Mouse (Mus musculus): ENCODE measurements around the gene Slx4ip. TPM values are rescaled to one million over a fixed set of nuclear protein-coding genes. Genes with fewer than 3 reads are reported as not detected.

Slx4ip gene
- polyA plus RNA-seq, 1 experiment: 0.68 TPM

- no peaks in the 10 kb centered on the region for H3K27me3 ChIP-seq (ENCODE audit: control insufficient read depth, insufficient read depth, low read length)
- H3K27ac ChIP-seq (ENCODE audit: insufficient read depth, low read length): no peak overlapping the region
- TF ChIP-seq POLR2A (IDR thresholded peaks at IDR 0.05; ENCODE audit: low read depth, low read length) (no peak), CTCF (IDR thresholded peaks at IDR 0.05; ENCODE audit: extremely low read depth, insufficient read depth, insufficient read length, insufficient replicate concordance) (no peak)
- H3K36me3 ChIP-seq (ENCODE audit: control insufficient read depth, insufficient read depth, low read length): no peaks in the 10 kb centered on the region
- WGBS: 90% methylated on average over 14 of the region's 14 CpGs
- DNase-seq (ENCODE audit: low read depth in 1 of 2, low spot score in 2 of 2): no peak
- H3K4me1 ChIP-seq (ENCODE audit: control insufficient read depth, insufficient read depth, insufficient read length): no peaks in the 10 kb centered on the region
- no peak overlapping the region for H3K4me3 ChIP-seq (ENCODE audit: extremely low read depth, insufficient read depth, insufficient read length)
Measured at GRCm38 (mm10) chr2:137086621-137087395, 195.8 kb downstream of the Slx4ip start.

DNA sequence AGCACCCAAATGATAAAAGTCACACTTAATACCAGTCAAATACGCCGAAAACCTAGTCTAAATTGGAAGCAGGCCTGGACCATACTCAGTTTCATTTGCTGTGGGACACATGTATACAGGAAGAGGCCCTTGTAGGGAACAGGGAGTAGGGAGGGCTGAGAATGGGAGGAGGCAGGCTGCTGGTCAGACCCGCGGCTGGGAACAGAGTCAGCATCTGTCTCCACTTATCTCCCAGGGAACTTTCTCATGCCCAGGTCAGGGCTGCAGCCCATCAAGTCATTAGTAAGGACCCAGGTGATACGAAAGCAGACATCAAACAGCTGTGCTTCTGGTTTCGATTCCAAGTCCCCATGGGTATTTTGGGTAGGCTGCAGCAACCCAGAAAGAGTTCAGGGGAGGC is 196.7 kb downstream of the Slx4ip start:
- TF ChIP-seq POLR2A (IDR thresholded peaks at IDR 0.05; ENCODE audit: low read depth, low read length) (no peak), CTCF (IDR thresholded peaks at IDR 0.05; ENCODE audit: extremely low read depth, insufficient read depth, insufficient read length, insufficient replicate concordance) (no peak)
- DNase-seq (ENCODE audit: low read depth in 1 of 2, low spot score in 2 of 2): no peak
- no peaks in the 10 kb centered on the region for H3K36me3 ChIP-seq (ENCODE audit: control insufficient read depth, insufficient read depth, low read length)

GRCm38 (mm10) chr2:137091766-137092522 is 200.9 kb downstream of the Slx4ip start:
- H3K4me1 ChIP-seq (ENCODE audit: control insufficient read depth, insufficient read depth, insufficient read length): no peaks in the 10 kb centered on the region
- DNase-seq (ENCODE audit: low read depth in 1 of 2, low spot score in 2 of 2): no peak
- no peaks in the 10 kb centered on the region for H3K27me3 ChIP-seq (ENCODE audit: control insufficient read depth, insufficient read depth, low read length)
- H3K27ac ChIP-seq (ENCODE audit: insufficient read depth, low read length): no peak overlapping the region
- H3K36me3 ChIP-seq (ENCODE audit: control insufficient read depth, insufficient read depth, low read length): no peaks in the 10 kb centered on the region
- H3K4me3 ChIP-seq (ENCODE audit: extremely low read depth, insufficient read depth, insufficient read length): no peak overlapping the region
- no peak for TF ChIP-seq CTCF (IDR thresholded peaks at IDR 0.05; ENCODE audit: extremely low read depth, insufficient read depth, insufficient read length, insufficient replicate concordance)
- TF ChIP-seq POLR2A (IDR thresholded peaks at IDR 0.05; ENCODE audit: low read depth, low read length): no peak
- WGBS: 84% methylated on average over 11 of the region's 11 CpGs

More for the DNA sequence above, 196.7 kb downstream of the Slx4ip start:
- 75% methylated on average over 6 of the region's 6 CpGs for WGBS
- Histone ChIP-seq H3K27me3 (ENCODE audit: control insufficient read depth, insufficient read depth, low read length) (no peaks in the 10 kb centered on the region), H3K4me3 (ENCODE audit: extremely low read depth, insufficient read depth, insufficient read length) (no peak overlapping the region), H3K27ac (ENCODE audit: insufficient read depth, low read length) (no peak overlapping the region), H3K4me1 (ENCODE audit: control insufficient read depth, insufficient read depth, insufficient read length) (no peaks in the 10 kb centered on the region)

GRCm38 (mm10) chr2:137092523-137093297 is 201.7 kb downstream of the Slx4ip start:
- TF ChIP-seq POLR2A (IDR thresholded peaks at IDR 0.05; ENCODE audit: low read depth, low read length): no peak
- H3K4me1 ChIP-seq (ENCODE audit: control insufficient read depth, insufficient read depth, insufficient read length): no peaks in the 10 kb centered on the region
- H3K27ac ChIP-seq (ENCODE audit: insufficient read depth, low read length): no peak overlapping the region
- no peaks in the 10 kb centered on the region for H3K36me3 ChIP-seq (ENCODE audit: control insufficient read depth, insufficient read depth, low read length)
- no peak overlapping the region for H3K4me3 ChIP-seq (ENCODE audit: extremely low read depth, insufficient read depth, insufficient read length)
- no peaks in the 10 kb centered on the region for H3K27me3 ChIP-seq (ENCODE audit: control insufficient read depth, insufficient read depth, low read length)
- 79% methylated on average over 10 of the region's 10 CpGs for WGBS
- no peak for DNase-seq (ENCODE audit: low read depth in 1 of 2, low spot score in 2 of 2)

DNA sequence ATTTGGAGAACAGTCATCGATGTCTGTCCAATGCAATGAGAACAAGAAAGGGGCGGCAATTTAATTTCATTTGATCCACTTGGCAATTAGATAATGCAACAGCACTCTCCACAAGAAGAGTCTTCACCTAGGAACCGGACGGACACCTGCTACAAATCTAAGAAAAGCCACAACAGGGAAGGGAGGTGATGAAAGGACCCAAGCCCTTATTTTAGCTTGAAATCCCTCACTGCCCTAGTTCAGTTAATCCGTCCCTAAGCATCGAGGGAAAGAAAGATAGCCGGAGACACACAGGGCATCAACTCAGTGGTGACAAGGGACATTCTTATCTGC is 202.2 kb downstream of the Slx4ip start:
- 94% methylated on average over 7 of the region's 7 CpGs for WGBS
- Histone ChIP-seq H3K27ac (ENCODE audit: insufficient read depth, low read length) (no peak overlapping the region), H3K36me3 (ENCODE audit: control insufficient read depth, insufficient read depth, low read length) (no peaks in the 10 kb centered on the region), H3K4me3 (ENCODE audit: extremely low read depth, insufficient read depth, insufficient read length) (no peak overlapping the region), H3K4me1 (ENCODE audit: control insufficient read depth, insufficient read depth, insufficient read length) (no peaks in the 10 kb centered on the region), H3K27me3 (ENCODE audit: control insufficient read depth, insufficient read depth, low read length) (no peaks in the 10 kb centered on the region)
- TF ChIP-seq CTCF (IDR thresholded peaks at IDR 0.05; ENCODE audit: extremely low read depth, insufficient read depth, insufficient read length, insufficient replicate concordance) (no peak), POLR2A (IDR thresholded peaks at IDR 0.05; ENCODE audit: low read depth, low read length) (no peak)
- DNase-seq (ENCODE audit: low read depth in 1 of 2, low spot score in 2 of 2): no peak

GRCm38 (mm10) chr2:137094301-137094700 is 203.3 kb downstream of the Slx4ip start:
- Histone ChIP-seq H3K27me3 (ENCODE audit: control insufficient read depth, insufficient read depth, low read length) (no peaks in the 10 kb centered on the region), H3K4me3 (ENCODE audit: extremely low read depth, insufficient read depth, insufficient read length) (no peak overlapping the region), H3K36me3 (ENCODE audit: control insufficient read depth, insufficient read depth, low read length) (no peaks in the 10 kb centered on the region), H3K27ac (ENCODE audit: insufficient read depth, low read length) (no peak overlapping the region), H3K4me1 (ENCODE audit: control insufficient read depth, insufficient read depth, insufficient read length) (no peaks in the 10 kb centered on the region)
- 88% methylated on average over 8 of the region's 8 CpGs for WGBS
- DNase-seq (ENCODE audit: low read depth in 1 of 2, low spot score in 2 of 2): no peak
- TF ChIP-seq CTCF (IDR thresholded peaks at IDR 0.05; ENCODE audit: extremely low read depth, insufficient read depth, insufficient read length, insufficient replicate concordance): no peak
- no peak for TF ChIP-seq POLR2A (IDR thresholded peaks at IDR 0.05; ENCODE audit: low read depth, low read length)
